Mouse (Mus musculus) forebrain, embryonic 14.5 days (tissue): ENCODE results near the gene Bcl6b. TPM values are rescaled to one million over a fixed set of nuclear protein-coding genes. Genes with fewer than 3 reads are reported as not detected.
A peak's percentile ranks its signal among the peaks of the same experiment; 100 is the strongest.

Experiments used
- ATAC-seq: fragments of 200-750 bp; cut with Nextera tagmentation; 2 replicates; pipeline ENCODE4 v1.8.0; 2017; ENCODE audit warnings: mild to moderate bottlenecking, moderate library complexity
- DNase-seq: peaks from one replicate; pipeline ENCODE4 v3.0.0-alpha.2; 2015; ENCODE audit warnings: low spot score
- H3K27ac ChIP-seq: fragments of 300-500 bp; sonication (generic); 2 replicates; pipeline ENCODE4 v1.5.1; 2014; ENCODE audit warnings: low read depth, mild to moderate bottlenecking, control low read depth, low read length, moderate library complexity
- H3K27me3 ChIP-seq: fragments of 300-500 bp; sonication (generic); replicated peaks from 2 replicates; pipeline ENCODE4 v1.6.1; 2014; ENCODE audit warnings: low read length, control low read depth, mixed read lengths; ENCODE audit not compliant: control insufficient read depth, insufficient read depth
- H3K36me3 ChIP-seq: fragments of 300-500 bp; sonication (generic); 2 replicates; pipeline ENCODE4 v1.6.1; 2014; ENCODE audit warnings: low read length, control low read depth; ENCODE audit not compliant: control insufficient read depth, insufficient read depth
- H3K4me1 ChIP-seq: fragments of 300-500 bp; sonication (generic); 2 replicates; pipeline ENCODE4 v1.6.1; 2014; ENCODE audit warnings: antibody characterized with exemption, low read length, control low read depth; ENCODE audit not compliant: control insufficient read depth, insufficient read depth
- H3K4me2 ChIP-seq: fragments of 300-500 bp; sonication (generic); 2 replicates; pipeline ENCODE4 v1.6.1; 2014; ENCODE audit warnings: mild to moderate bottlenecking, control low read depth, low read length
- H3K4me3 ChIP-seq: fragments of 300-500 bp; sonication (generic); 2 replicates; pipeline ENCODE4 v1.5.1; 2014; ENCODE audit warnings: low read depth, low read length, control low read depth
- H3K9ac ChIP-seq: fragments of 300-500 bp; sonication (generic); 2 replicates; pipeline ENCODE4 v1.6.1; 2014; ENCODE audit warnings: mild to moderate bottlenecking, low read length, control low read depth, moderate library complexity
- H3K9me3 ChIP-seq: fragments of 300-500 bp; sonication (generic); replicated peaks from 2 replicates; pipeline ENCODE4 v1.6.1; 2016; ENCODE audit warnings: low read length, control low read depth, mixed read lengths; ENCODE audit not compliant: control insufficient read depth
- WGBS: fragments of 180-500 bp; shearing (Covaris S2); extraction: QIAGEN DNeasy Blood & Tissue Kit; methylation state at CpG from one replicate; pipeline ENCODE4 v1.1.7; 2014; 5-methylcytosine and 5-hydroxymethylcytosine counted together
- polyA plus RNA-seq: library from polyadenylated mRNA; unstranded; fragments of >200 nt; fragmentation: Nextera tagmentation; extraction: Ambion mirVana; gene quantifications from 2 replicates; pipeline ENCODE4 v1.2.1, GENCODE M21; 2014

The Bcl6b gene
- polyA plus RNA-seq, 1 experiment from 2014 or later = 4.5 TPM

GRCm38 (mm10) chr11:70226602-70226890, 3.1 kb downstream of the Bcl6b start:
- H3K4me3 ChIP-seq = peak overlapping the region; percentile 23
- no peak for DNase-seq
- H3K27ac ChIP-seq = no peak overlapping the region
- H3K9me3 ChIP-seq = no peaks in the 10 kb centered on the region
- peaks cover 14% of the 10 kb centered on the region; the same call in 1 of the 2 replicates for H3K4me1 ChIP-seq
- peak overlapping the region; percentile 45 for H3K9ac ChIP-seq
- H3K4me2 ChIP-seq = peak overlapping the region; percentile 44
- H3K36me3 ChIP-seq = no peaks in the 10 kb centered on the region
- 7% methylated on average over 18 of the region's 18 CpGs for WGBS
- H3K27me3 ChIP-seq = peaks cover 41% of the 10 kb centered on the region
- no peak for ATAC-seq

GRCm38 (mm10) chr11:70225798-70226601, 3.6 kb downstream of the Bcl6b start:
- Histone ChIP-seq H3K9me3 (no peaks in the 10 kb centered on the region), H3K36me3 (no peaks in the 10 kb centered on the region), H3K9ac (peak overlapping the region; percentile 45), H3K4me3 (peak overlapping the region; percentile 23), H3K27ac (no peak overlapping the region), H3K4me2 (peak overlapping the region; percentile 44), H3K4me1 (peaks cover 16% of the 10 kb centered on the region; the same call in 1 of the 2 replicates), H3K27me3 (peaks cover 41% of the 10 kb centered on the region)
- WGBS = 24% methylated on average over 27 of the region's 27 CpGs
- DNase-seq (no peak), ATAC-seq (no peak)

DNA sequence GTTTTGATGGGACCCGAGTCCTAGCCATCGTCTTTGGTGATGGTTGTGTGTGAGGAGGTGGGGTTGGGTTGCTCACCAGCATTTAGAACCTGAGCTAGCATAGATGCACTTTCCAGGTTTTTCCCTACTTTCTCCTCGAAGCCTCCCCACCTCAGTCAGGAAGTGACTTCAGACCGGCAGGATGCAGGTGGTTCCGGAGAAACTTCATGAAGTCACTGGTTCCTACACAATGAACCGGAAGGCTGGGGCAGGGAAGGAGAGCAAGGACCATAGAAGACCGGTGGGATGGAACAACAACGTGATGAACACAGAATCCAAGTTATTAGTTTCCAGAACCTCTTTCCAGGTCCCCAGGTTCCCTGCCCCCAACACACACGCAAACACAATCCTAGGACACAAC, 5.9 kb downstream of the Bcl6b start:
- H3K4me2 ChIP-seq = no peak overlapping the region
- no peak overlapping the region for H3K4me3 ChIP-seq
- H3K27ac ChIP-seq = no peak overlapping the region
- WGBS = 89% methylated on average over 9 of the region's 9 CpGs
- H3K27me3 ChIP-seq = peaks cover 20% of the 10 kb centered on the region
- DNase-seq (no peak), ATAC-seq (no peak)
- H3K36me3 ChIP-seq = no peaks in the 10 kb centered on the region
- H3K9me3 ChIP-seq = no peaks in the 10 kb centered on the region
- no peak overlapping the region for H3K9ac ChIP-seq
- H3K4me1 ChIP-seq = peaks cover 25% of the 10 kb centered on the region

DNA sequence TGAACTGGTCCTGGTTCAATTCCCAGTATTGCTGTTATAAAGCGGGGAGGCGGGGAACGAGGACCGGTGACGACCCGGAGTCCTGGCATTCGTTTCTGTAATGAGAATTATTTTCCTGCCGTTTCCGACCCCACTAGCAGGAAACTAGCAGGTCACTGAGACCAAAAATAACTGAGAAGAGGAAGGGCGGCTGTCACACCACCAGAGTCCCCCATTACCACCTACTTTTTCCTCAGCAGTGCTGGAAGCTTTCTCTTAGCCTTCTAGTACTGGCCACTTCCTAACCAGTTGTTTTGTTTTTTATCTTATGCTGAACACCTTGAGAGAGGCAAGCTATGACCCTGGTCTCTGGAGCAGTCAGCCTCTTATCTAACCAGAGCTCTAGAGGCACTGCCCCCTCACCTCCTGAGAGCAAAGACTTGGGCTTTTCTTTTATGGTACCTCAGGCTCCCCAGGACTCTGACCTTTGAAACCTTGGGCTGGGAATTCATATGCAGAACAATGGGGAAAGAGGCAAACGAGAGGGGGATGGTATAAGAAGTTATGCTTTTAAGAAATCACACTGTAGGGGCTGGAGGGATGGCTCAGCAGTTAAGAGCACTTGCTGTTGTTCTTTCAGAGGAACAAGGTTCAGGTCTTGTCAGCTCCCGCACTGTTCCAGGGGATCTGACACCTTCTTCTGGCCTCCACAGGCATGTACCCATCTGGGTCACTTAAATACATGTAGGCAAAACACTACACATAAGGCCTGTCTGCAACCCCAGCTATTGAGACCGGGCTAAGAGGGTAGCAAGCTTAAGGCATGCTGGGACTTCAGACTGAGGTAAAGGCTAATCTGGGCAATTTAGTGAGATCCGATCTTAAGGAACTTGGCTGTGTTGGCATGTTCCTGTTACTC, 7.7 kb downstream of the Bcl6b start:
- no peak for DNase-seq
- peak overlapping the region; percentile 68; the same call in 1 of the 2 replicates for H3K27ac ChIP-seq
- peak overlapping the region; percentile 68 for H3K4me2 ChIP-seq
- H3K36me3 ChIP-seq = peaks cover 8% of the 10 kb centered on the region
- 9% methylated on average over 14 of the region's 14 CpGs for WGBS
- H3K9me3 ChIP-seq = no peaks in the 10 kb centered on the region
- H3K9ac ChIP-seq = peak overlapping the region; percentile 66
- peak overlapping the region; percentile 42 for H3K4me3 ChIP-seq
- ATAC-seq = no peak
- H3K27me3 ChIP-seq = peaks cover 11% of the 10 kb centered on the region
- peaks cover 27% of the 10 kb centered on the region for H3K4me1 ChIP-seq

GRCm38 (mm10) chr11:70220731-70221602, 8.6 kb downstream of the Bcl6b start, which contains the start of gene Slc16a13:
Gene Slc16a13 (minus strand): TSS chr11:70221064.
- peaks cover 10% of the 10 kb centered on the region for H3K27me3 ChIP-seq
- under 1% methylated on average over 28 of the region's 28 CpGs for WGBS

DNA sequence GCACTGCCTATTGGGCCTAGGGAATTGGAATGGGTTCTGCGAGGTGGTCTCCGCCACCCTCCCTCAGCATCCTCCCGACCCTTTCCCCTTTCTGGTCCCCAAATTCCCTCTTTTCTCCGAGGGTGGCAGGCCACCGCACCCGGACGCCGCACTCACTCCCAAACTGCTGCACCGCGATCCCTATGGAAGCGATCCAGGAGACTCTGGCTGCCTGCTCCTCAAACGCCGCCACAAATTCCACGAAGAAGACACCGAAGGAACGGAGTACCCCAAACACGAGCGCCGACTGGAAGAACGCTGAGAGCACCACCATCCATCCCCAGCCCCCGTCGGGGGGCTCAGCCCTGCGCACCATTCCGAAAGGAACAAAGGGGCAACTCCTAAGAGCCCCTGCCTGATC, 9.3 kb downstream of the Bcl6b start:
- H3K9me3 ChIP-seq = no peaks in the 10 kb centered on the region
- peak overlapping the region; percentile 70 for H3K27ac ChIP-seq
- WGBS = under 1% methylated on average over 24 of the region's 24 CpGs
- peak overlapping the region; percentile 42 for H3K4me3 ChIP-seq
- peaks cover 18% of the 10 kb centered on the region for H3K36me3 ChIP-seq
- peaks cover 20% of the 10 kb centered on the region for H3K4me1 ChIP-seq
- H3K9ac ChIP-seq = peak overlapping the region; percentile 73
- peak overlapping the region; percentile 68 for H3K4me2 ChIP-seq
- DNase-seq (no peak), ATAC-seq (no peak)
- peaks cover 12% of the 10 kb centered on the region for H3K27me3 ChIP-seq

More at GRCm38 (mm10) chr11:70220731-70221602, 8.6 kb downstream of the Bcl6b start, which contains the start of gene Slc16a13:
- Histone ChIP-seq H3K4me1 (peaks cover 23% of the 10 kb centered on the region), H3K27ac (peak within 1 kb of the TSS; percentile 70), H3K9ac (peak within 1 kb of the TSS; percentile 73), H3K4me3 (peak within 1 kb of the TSS; percentile 42), H3K9me3 (no peaks in the 10 kb centered on the region), H3K36me3 (peaks cover 15% of the 10 kb centered on the region), H3K4me2 (peak within 1 kb of the TSS; percentile 68)
- DNase-seq (peak; percentile 99), ATAC-seq (peak; percentile 98)

GRCm38 (mm10) chr11:70219873-70220272, 9.7 kb downstream of the Bcl6b start:
- ATAC-seq (no peak), DNase-seq (no peak)
- Histone ChIP-seq H3K9ac (peak overlapping the region; percentile 73), H3K4me1 (peaks cover 20% of the 10 kb centered on the region), H3K36me3 (peaks cover 18% of the 10 kb centered on the region), H3K27me3 (peaks cover 17% of the 10 kb centered on the region), H3K27ac (no peak overlapping the region; the same call in 1 of the 2 replicates), H3K4me3 (peak overlapping the region; percentile 42), H3K9me3 (no peaks in the 10 kb centered on the region), H3K4me2 (peak overlapping the region; percentile 68)
- WGBS = 61% methylated on average over 7 of the region's 7 CpGs
